Comparison of ENCODE assay signal across 18 mouse cellular contexts in genomic region chrX:132362832-132363231, GRCm38 (mm10).
"Had no signal": no experiment of that assay in that cellular context is flagged by ENCODE, and none has a peak within 500 bp of the region (broad histone marks: within the 10 kb centered on the region; RNA-seq: fewer than 3 reads in every experiment).

No protein-coding gene starts in this region.

- H3K27me3 ChIP-seq: liver, embryonic 15.5 days; lung, embryonic 15.5 days; megakaryocyte, embryonic 14.5 days; midbrain, embryonic 12.5 days; neural tube, embryonic 12.5 days; stomach, embryonic 15.5 days had no signal

- H3K4me3 ChIP-seq: liver, embryonic 15.5 days; lung, embryonic 15.5 days; megakaryocyte, embryonic 14.5 days; midbrain, embryonic 12.5 days; neural tube, embryonic 12.5 days; stomach, embryonic 15.5 days had no signal

- H3K4me1 ChIP-seq: liver, embryonic 15.5 days; lung, embryonic 15.5 days; megakaryocyte, embryonic 14.5 days; midbrain, embryonic 12.5 days; neural tube, embryonic 12.5 days; stomach, embryonic 15.5 days had no signal

- H3K9me3 ChIP-seq: liver, embryonic 15.5 days; lung, embryonic 15.5 days; megakaryocyte, embryonic 14.5 days; midbrain, embryonic 12.5 days; neural tube, embryonic 12.5 days; stomach, embryonic 15.5 days had no signal

- DNase-seq: liver, postnatal 0 days; lung, adult 2 months; lung, postnatal 14 days; lung, postnatal 36 days; right cerebral cortex, postnatal 14 days; thymus, adult 2 months; thymus, postnatal 25 days; thymus, postnatal 4 days had no signal

- H3K9ac ChIP-seq: liver, embryonic 15.5 days; liver, postnatal 0 days; lung, embryonic 15.5 days; midbrain, embryonic 12.5 days; neural tube, embryonic 12.5 days; stomach, embryonic 15.5 days had no signal

- ATAC-seq: liver, postnatal 0 days; lung, postnatal 0 days; midbrain, embryonic 16.5 days had no signal

- H3K4me2 ChIP-seq: liver, embryonic 15.5 days; lung, embryonic 15.5 days; midbrain, embryonic 12.5 days; neural tube, embryonic 12.5 days; stomach, embryonic 15.5 days had no signal

- H3K27ac ChIP-seq: liver, embryonic 15.5 days; lung, embryonic 15.5 days; macrophage; midbrain, embryonic 12.5 days; neural tube, embryonic 12.5 days; stomach, embryonic 15.5 days; stomach, postnatal 0 days had no signal

- H3K36me3 ChIP-seq: liver, embryonic 15.5 days; lung, embryonic 15.5 days; midbrain, embryonic 12.5 days; neural tube, embryonic 12.5 days; stomach, embryonic 15.5 days had no signal
